Mouse (Mus musculus) bone marrow macrophage, adult 2 months (primary cell): ENCODE measurements around the gene Gm17606.
A peak's percentile ranks its signal among the peaks of the same experiment; 100 is the strongest.

ENCODE experiments used
- CTCF ChIP-seq: IDR thresholded peaks from 2 replicates; pipeline ENCODE4 v1.5.1; 2012; ENCODE audit warnings: low read depth, mild to moderate bottlenecking, low read length, moderate library complexity
- POLR2A ChIP-seq: IDR thresholded peaks from 2 replicates; pipeline ENCODE4 v1.6.1; 2012; ENCODE audit warnings: mild to moderate bottlenecking, low read depth, low read length, borderline replicate concordance

GRCm38 (mm10) chr14:54650621-54651454 lies 10.1 kb downstream of the Gm17606 start:
- TF ChIP-seq POLR2A (no peak), CTCF (peak; percentile 78)
